Mouse (Mus musculus): ENCODE measurements around the gene Trmt1. TPM values are rescaled to one million over a fixed set of nuclear protein-coding genes. Genes with fewer than 3 reads are reported as not detected.

Trmt1 gene
- total and polyA plus RNA-seq, 3 experiments, result 77.0 to 160 (median 157) TPM

GRCm38 (mm10) chr8:84659936-84660818 lies 25.9 kb upstream of the Trmt1 start:
- Histone ChIP-seq H3K36me3 (replicated peaks in 1 of 2; ENCODE audit: control insufficient read depth in 1 of 2, insufficient read depth in 1 of 2, low read length in 1 of 2) (no peaks in the 10 kb centered on the region), H3K79me2 (replicated peaks; ENCODE audit: control insufficient read depth, extremely low read depth, insufficient read depth, poor library complexity, severe bottlenecking) (peaks cover 20% of the 10 kb centered on the region), H3K27me3 (replicated peaks) (no peaks in the 10 kb centered on the region), H3K4me1 (ENCODE audit: control insufficient read depth in 1 of 2, insufficient read depth in 2 of 2) (peaks cover 7 to 40% of the 10 kb centered on the region in 2 experiments), H3K27ac (ENCODE audit: insufficient read depth, low read depth) (peak overlapping the region; percentile 97), H3K4me2 (ENCODE audit: insufficient read depth, low read depth, poor library complexity, severe bottlenecking) (peak overlapping the region; percentile 82), H3K4me3 (replicated peaks in 1 of 3; ENCODE audit: low read depth in 2 of 3, low read length in 2 of 3, poor library complexity in 1 of 3) (peak overlapping the region; percentile 68 to 97 (median 80)), H3K9ac (ENCODE audit: insufficient read depth, low read depth) (peak overlapping the region; percentile 95), H3K9me3 (replicated peaks; ENCODE audit: low read length) (no peaks in the 10 kb centered on the region)
- in situ Hi-C loops (cut with MboI; ENCODE audit: low pct_ligation_motif_present, low pct_unique_long_range_greater_than_20kb, low sequenced_read_pairs) (no loop called here), dilution Hi-C loops (cut with MboI; ENCODE audit: extremely low pct_ligation_motif_present, extremely low pct_unique_long_range_greater_than_20kb, low sequenced_read_pairs) (no loop called here)
- DNase-seq (ENCODE audit: extremely low read depth), result peak; percentile 72
- peak; percentile 22; the same call in 1 of the 2 replicates for TF ChIP-seq ZMIZ1 (IDR thresholded peaks at IDR 0.05; ENCODE audit: low read depth, low read length)
- TF ChIP-seq MAZ (IDR thresholded peaks at IDR 0.05; ENCODE audit: low read depth, low read length), result peak; percentile 36; the same call in 1 of the 2 replicates
- TF ChIP-seq TBP (conservative IDR thresholded peaks at IDR 0.05; ENCODE audit: low read depth, low read length), result 0 out of 2 replicates have a peak, but pooled peaks have one; percentile 11
- TF ChIP-seq E2F4 (IDR thresholded peaks at IDR 0.05; ENCODE audit: insufficient replicate concordance, low read depth, low read length), result no peak
- TF ChIP-seq CHD2 (IDR thresholded peaks at IDR 0.05; ENCODE audit: low read length), result peak; percentile 56
- no peak for TF ChIP-seq JUN (IDR thresholded peaks at IDR 0.05; ENCODE audit: insufficient read depth, low read depth, low read length)
- no peak for TF ChIP-seq RCOR1 (conservative IDR thresholded peaks at IDR 0.05; ENCODE audit: low read depth, low read length)
- TF ChIP-seq NRF1 (IDR thresholded peaks at IDR 0.05; ENCODE audit: low read depth, low read length), result 0 out of 2 replicates have a peak, but pooled peaks have one; percentile 18
- TF ChIP-seq NELFE (IDR thresholded peaks at IDR 0.05; ENCODE audit: low read depth, low read length), result peak; percentile 14; the same call in 1 of the 2 replicates
- peak; percentile 10; the same call in 1 of the 2 replicates for TF ChIP-seq MEF2A (IDR thresholded peaks at IDR 0.05; ENCODE audit: borderline replicate concordance, low read depth, low read length)
- TF ChIP-seq HCFC1 (IDR thresholded peaks at IDR 0.05; ENCODE audit: low read depth, low read length), result no peak; the same call in none of the 2 replicates
- TF ChIP-seq CTCF (conservative IDR thresholded peaks at IDR 0.05 in 1 of 2, IDR thresholded peaks at IDR 0.05 in 1 of 2; ENCODE audit: low read depth in 2 of 2, low read length in 2 of 2), result no peak
- TF ChIP-seq MAFK (IDR thresholded peaks at IDR 0.05; ENCODE audit: insufficient replicate concordance, low read length), result no peak
- TF ChIP-seq POLR2A (IDR thresholded peaks at IDR 0.05; ENCODE audit: low read depth, low read length), result no peak; the same call in 1 of the 2 replicates
- TF ChIP-seq ZKSCAN1 (IDR thresholded peaks at IDR 0.05; ENCODE audit: borderline replicate concordance, low read depth, low read length), result no peak
- peak; percentile 76; the same call in 1 of the 2 replicates for TF ChIP-seq MAX (IDR thresholded peaks at IDR 0.05; ENCODE audit: low read length)
- TF ChIP-seq KAT2A (IDR thresholded peaks at IDR 0.05; ENCODE audit: insufficient replicate concordance, low read length), result 0 out of 2 replicates have a peak, but pooled peaks have one; percentile 6
- TF ChIP-seq BHLHE40 (IDR thresholded peaks at IDR 0.05; ENCODE audit: low read depth, low read length), result 0 out of 2 replicates have a peak, but pooled peaks have one; percentile 14
- no peak for TF ChIP-seq RAD21 (IDR thresholded peaks at IDR 0.05; ENCODE audit: low read depth, low read length)
- TF ChIP-seq ELF1 (IDR thresholded peaks at IDR 0.05; ENCODE audit: low read depth, low read length), result peak; percentile 72
- peak; percentile 26 for TF ChIP-seq MYC (IDR thresholded peaks at IDR 0.05; ENCODE audit: low read depth, low read length)
- no peak for TF ChIP-seq ZC3H11A (IDR thresholded peaks at IDR 0.05; ENCODE audit: low read depth, low read length)
- no peak for TF ChIP-seq USF1 (IDR thresholded peaks at IDR 0.05; ENCODE audit: low read depth, low read length)
- TF ChIP-seq EP300 (IDR thresholded peaks at IDR 0.05; ENCODE audit: low read length), result no peak
- TF ChIP-seq ETS1 (conservative IDR thresholded peaks at IDR 0.05; ENCODE audit: low read depth, low read length), result peak; percentile 34; the same call in 1 of the 2 replicates
- TF ChIP-seq JUND (conservative IDR thresholded peaks at IDR 0.05; ENCODE audit: low read depth, low read length), result no peak
- no peak for TF ChIP-seq CHD1 (IDR thresholded peaks at IDR 0.05; ENCODE audit: low read depth, low read length)
- TF ChIP-seq TCF12 (IDR thresholded peaks at IDR 0.05; ENCODE audit: low read depth, low read length), result peak; percentile 62
- no peak for TF ChIP-seq USF2 (conservative IDR thresholded peaks at IDR 0.05; ENCODE audit: low read depth, low read length)
- no peak for TF ChIP-seq SMC3 (IDR thresholded peaks at IDR 0.05; ENCODE audit: low read depth, low read length)
- TF ChIP-seq PAX5 (IDR thresholded peaks at IDR 0.05; ENCODE audit: low read length), result no peak
- TF ChIP-seq POLR2AphosphoS2 (IDR thresholded peaks at IDR 0.05; ENCODE audit: low read depth, low read length), result peak; percentile 55; the same call in 1 of the 2 replicates
- peak; percentile 86; the same call in 1 of the 2 replicates for TF ChIP-seq MXI1 (IDR thresholded peaks at IDR 0.05; ENCODE audit: low read depth, low read length)
- no peak for TF ChIP-seq GABPA (IDR thresholded peaks at IDR 0.05; ENCODE audit: insufficient replicate concordance, low read depth, low read length)
- peak; percentile 75; the same call in 1 of the 2 replicates for TF ChIP-seq SIN3A (IDR thresholded peaks at IDR 0.05; ENCODE audit: low read length)
- TF ChIP-seq IRF4 (IDR thresholded peaks at IDR 0.05; ENCODE audit: low read depth, low read length), result peak; percentile 42; the same call in 1 of the 2 replicates
- TF ChIP-seq ZNF384 (IDR thresholded peaks at IDR 0.05; ENCODE audit: low read depth, low read length), result no peak
